Mouse (Mus musculus): Measurements from ENCODE around the gene C330007P06Rik.

DNA sequence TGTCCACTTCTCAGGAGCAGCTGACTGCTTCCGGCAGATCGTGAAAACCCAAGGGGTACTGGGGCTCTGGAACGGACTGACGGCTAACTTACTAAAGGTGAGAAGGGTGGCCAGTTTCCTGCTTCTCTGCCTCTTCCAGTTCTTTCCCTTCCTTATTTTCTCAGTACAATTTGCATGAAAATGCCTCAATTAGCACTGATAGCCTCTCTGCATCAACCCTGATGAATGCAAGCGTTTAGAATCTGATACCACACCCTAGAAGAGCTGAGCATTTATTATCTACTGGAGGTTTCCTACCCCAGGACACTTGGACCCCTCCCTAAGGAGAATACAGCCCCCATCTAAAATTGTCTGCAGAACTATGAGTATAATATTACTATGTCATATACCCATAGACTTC is 98.4 kb downstream of the C330007P06Rik start:
- TF ChIP-seq POLR2A (IDR thresholded peaks at IDR 0.05; ENCODE audit: insufficient read depth, low read depth, low read length) (no peak), CTCF (IDR thresholded peaks at IDR 0.05) (no peak)
